Mouse (Mus musculus) limb, embryonic 11.5 days (tissue): ENCODE measurements around the gene Sfxn3. TPM values are rescaled to one million over a fixed set of nuclear protein-coding genes. Genes with fewer than 3 reads are reported as not detected.
"Not testable (repeated sequence)": the region's sequence is repeated elsewhere in the genome, so short reads cannot be mapped to it uniquely, and the experiment has no call there.

Source experiments
- ATAC-seq: fragments of 200-750 bp; cut with Nextera tagmentation; 2 replicates; pipeline ENCODE4 v1.8.0; 2017; ENCODE audit warnings: low read depth; ENCODE audit not compliant: insufficient number of reproducible peaks, low FRiP score, low TSS enrichment
- DNase-seq: peaks from one replicate; pipeline ENCODE4 v3.0.0-alpha.2; 2015; ENCODE audit warnings: low spot score
- H3K27ac ChIP-seq: fragments of 300-500 bp; sonication (generic); replicated peaks from 2 replicates; pipeline ENCODE4 v1.5.1; 2014; ENCODE audit warnings: low read depth, mild to moderate bottlenecking, low read length
- H3K27me3 ChIP-seq: fragments of 300-500 bp; sonication (generic); 2 replicates; pipeline ENCODE4 v1.6.1; 2014; ENCODE audit warnings: mild to moderate bottlenecking, low read length, mixed read lengths; ENCODE audit not compliant: control insufficient read depth, insufficient read depth
- H3K36me3 ChIP-seq: fragments of 300-500 bp; sonication (generic); 2 replicates; pipeline ENCODE4 v1.6.1; 2014; ENCODE audit warnings: mild to moderate bottlenecking, low read length, moderate library complexity, mixed read lengths; ENCODE audit not compliant: control insufficient read depth, insufficient read depth
- H3K4me1 ChIP-seq: fragments of 300-500 bp; sonication (generic); 2 replicates; pipeline ENCODE4 v1.6.1; 2014; ENCODE audit warnings: low read length, mixed read lengths; ENCODE audit not compliant: control insufficient read depth, insufficient read depth
- H3K4me2 ChIP-seq: fragments of 300-500 bp; sonication (generic); 2 replicates; pipeline ENCODE4 v1.6.1; 2014; ENCODE audit warnings: low read depth, mild to moderate bottlenecking, moderate library complexity; ENCODE audit not compliant: severe bottlenecking
- H3K4me3 ChIP-seq: fragments of 300-500 bp; sonication (generic); 2 replicates; pipeline ENCODE4 v1.5.1; 2014; ENCODE audit warnings: low read depth, low read length
- H3K9ac ChIP-seq: fragments of 300-500 bp; sonication (generic); 2 replicates; pipeline ENCODE4 v1.6.1; 2014; ENCODE audit warnings: mild to moderate bottlenecking, low read length
- H3K9me3 ChIP-seq: fragments of 300-500 bp; sonication (generic); 2 replicates; pipeline ENCODE4 v1.6.1; 2016; ENCODE audit warnings: low read length; ENCODE audit not compliant: control insufficient read depth
- WGBS: fragments of 180-500 bp; shearing (Covaris S2); extraction: QIAGEN DNeasy Blood & Tissue Kit; methylation state at CpG from one replicate; pipeline ENCODE4 v1.1.7; 2014; 5-methylcytosine and 5-hydroxymethylcytosine counted together
- polyA plus RNA-seq: library from polyadenylated mRNA; unstranded; fragments of >200 nt; fragmentation: Nextera tagmentation; extraction: Ambion mirVana; gene quantifications from 2 replicates; pipeline ENCODE4 v1.2.1, GENCODE M21; 2014

Sfxn3 gene
- polyA plus RNA-seq, 1 experiment from 2014 or later = 11.9 TPM

GRCm38 (mm10) chr19:45031780-45032179, 15.5 kb upstream of the Sfxn3 start:
- DNase-seq = peak; percentile 88
- no peak overlapping the region for H3K9ac ChIP-seq
- WGBS = 20% methylated on average over 4 of the region's 4 CpGs
- H3K4me1 ChIP-seq = 0 out of 2 replicates have a peak, but pooled peaks cover 3% of the 10 kb centered on the region
- ATAC-seq = no peak
- no peak overlapping the region for H3K4me2 ChIP-seq
- no peaks in the 10 kb centered on the region for H3K36me3 ChIP-seq
- no peak overlapping the region for H3K4me3 ChIP-seq
- no peak overlapping the region for H3K27ac ChIP-seq
- H3K9me3 ChIP-seq = no peaks in the 10 kb centered on the region
- no peaks in the 10 kb centered on the region for H3K27me3 ChIP-seq

- H3K27ac ChIP-seq = no peak overlapping the region
- no peak overlapping the region for H3K4me2 ChIP-seq
- 0 out of 2 replicates have a peak, but pooled peaks cover 3% of the 10 kb centered on the region for H3K4me1 ChIP-seq
- no peaks in the 10 kb centered on the region for H3K9me3 ChIP-seq
- DNase-seq = no peak
- WGBS = 51% methylated on average over 17 of the region's 17 CpGs
- ATAC-seq = no peak
- no peaks in the 10 kb centered on the region for H3K36me3 ChIP-seq
- H3K27me3 ChIP-seq = no peaks in the 10 kb centered on the region
- no peak overlapping the region for H3K4me3 ChIP-seq
- no peak overlapping the region for H3K9ac ChIP-seq
Measured at GRCm38 (mm10) chr19:45032570-45033332, 14.6 kb upstream of the Sfxn3 start.

DNA sequence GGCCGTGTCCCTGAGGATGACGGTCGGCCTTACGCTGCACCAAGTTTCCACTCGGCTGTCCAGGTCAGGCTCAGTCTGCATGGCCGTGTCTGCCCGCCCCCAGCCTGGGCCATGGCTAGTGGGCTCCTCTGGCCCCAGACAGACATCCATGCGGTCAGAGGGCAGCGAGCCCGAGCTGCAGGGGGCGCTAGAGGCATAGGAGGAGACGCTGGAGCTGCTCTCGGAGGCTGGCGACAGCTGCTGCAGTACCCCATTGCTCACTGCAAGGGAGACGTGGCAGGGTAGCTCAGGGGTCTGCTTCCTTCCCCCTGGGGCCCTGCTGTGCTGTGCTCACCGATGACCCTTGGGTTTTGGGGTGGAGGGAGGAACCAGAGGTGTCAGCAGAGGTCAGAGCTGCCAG, 10.4 kb upstream of the Sfxn3 start:
- ATAC-seq = no peak
- Histone ChIP-seq H3K27ac (no peak overlapping the region), H3K4me3 (no peak overlapping the region), H3K27me3 (peaks cover 11% of the 10 kb centered on the region), H3K4me1 (no peaks in the 10 kb centered on the region), H3K4me2 (no peak overlapping the region), H3K36me3 (no peaks in the 10 kb centered on the region), H3K9me3 (no peaks in the 10 kb centered on the region), H3K9ac (no peak overlapping the region)
- 32% methylated on average over 16 of the region's 16 CpGs for WGBS
- DNase-seq = no peak

- H3K4me3 ChIP-seq, H3K4me1 ChIP-seq, H3K36me3 ChIP-seq, H3K27ac ChIP-seq, H3K9ac ChIP-seq, DNase-seq, H3K9me3 ChIP-seq, ATAC-seq, H3K4me2 ChIP-seq: not testable (repeated sequence)
- peaks cover 11% of the 10 kb centered on the region for H3K27me3 ChIP-seq
- 89% methylated on average over 7 of the region's 7 CpGs for WGBS
Measured at GRCm38 (mm10) chr19:45038198-45038597, 9.1 kb upstream of the Sfxn3 start.

GRCm38 (mm10) chr19:45040214-45040613, 7.1 kb upstream of the Sfxn3 start:
- Histone ChIP-seq H3K9ac (no peak overlapping the region), H3K4me3 (no peak overlapping the region), H3K27me3 (peaks cover 20% of the 10 kb centered on the region), H3K36me3 (no peaks in the 10 kb centered on the region), H3K27ac (no peak overlapping the region), H3K4me2 (no peak overlapping the region), H3K9me3 (no peaks in the 10 kb centered on the region), H3K4me1 (no peaks in the 10 kb centered on the region)
- ATAC-seq (no peak), DNase-seq (no peak)
- 49% methylated on average over 13 of the region's 13 CpGs for whole genome bisulfite sequencing

- Histone ChIP-seq H3K27me3 (peaks cover 37% of the 10 kb centered on the region), H3K9me3 (no peaks in the 10 kb centered on the region), H3K4me2 (no peak overlapping the region), H3K27ac (no peak overlapping the region), H3K36me3 (no peaks in the 10 kb centered on the region), H3K4me3 (no peak overlapping the region), H3K9ac (no peak overlapping the region), H3K4me1 (peaks cover 21% of the 10 kb centered on the region)
- ATAC-seq (no peak), DNase-seq (no peak)
- 64% methylated on average over 11 of the region's 11 CpGs for WGBS
Measured at GRCm38 (mm10) chr19:45044389-45044927, 2.8 kb upstream of the Sfxn3 start.

- no peak overlapping the region for H3K4me3 ChIP-seq
- H3K36me3 ChIP-seq = no peaks in the 10 kb centered on the region
- no peak overlapping the region for H3K9ac ChIP-seq
- peaks cover 21% of the 10 kb centered on the region for H3K4me1 ChIP-seq
- H3K27ac ChIP-seq = no peak overlapping the region
- DNase-seq (no peak), ATAC-seq (no peak)
- WGBS = 42% methylated on average over 15 of the region's 15 CpGs
- H3K4me2 ChIP-seq = no peak overlapping the region
- H3K27me3 ChIP-seq = peaks cover 31% of the 10 kb centered on the region
- H3K9me3 ChIP-seq = no peaks in the 10 kb centered on the region
Measured at GRCm38 (mm10) chr19:45045236-45045635, 2.1 kb upstream of the Sfxn3 start.

- Histone ChIP-seq H3K27ac (no peak within 1 kb of the TSS), H3K27me3 (peaks cover 27% of the 10 kb centered on the region)
- ATAC-seq = no peak
Measured at GRCm38 (mm10) chr19:45045651-45046050, 1.7 kb upstream of the Sfxn3 start, which contains the start of gene Pdzd7. TSS of gene Pdzd7 (minus strand) at chr19:45045717.

More at GRCm38 (mm10) chr19:45045651-45046050, 1.7 kb upstream of the Sfxn3 start, which contains the start of gene Pdzd7:
- 74% methylated on average over 5 of the region's 5 CpGs for WGBS
- DNase-seq = no peak
- Histone ChIP-seq H3K9me3 (no peaks in the 10 kb centered on the region), H3K9ac (peak within 1 kb of the TSS; percentile 4; the same call in 1 of the 2 replicates), H3K4me3 (peak within 1 kb of the TSS; percentile 44), H3K36me3 (no peaks in the 10 kb centered on the region), H3K4me1 (peaks cover 21% of the 10 kb centered on the region), H3K4me2 (peak within 1 kb of the TSS; percentile 53)
